Mouse (Mus musculus) common myeloid progenitor, adult 5-6 weeks (primary cell): ENCODE results near the gene Dock4. TPM values are rescaled to one million over a fixed set of nuclear protein-coding genes. Genes with fewer than 3 reads are reported as not detected.

Experiments used
- ATAC-seq: replicated peaks from 2 replicates; pipeline ENCODE4 v1.8.0; 2016; ENCODE audit warnings: low read depth, mild to moderate bottlenecking, moderate TSS enrichment, inconsistent platforms; ENCODE audit not compliant: poor library complexity, severe bottlenecking
- total RNA-seq: library from RNA; stranded (forward); fragments of 200-1000, 187-1606 nt; gene quantifications from 2 replicates; pipeline ENCODE4 v1.2.3, GENCODE M21; 2017

Gene Dock4
- total RNA-seq, 1 experiment from 2014 or later = 1.1 TPM

DNA sequence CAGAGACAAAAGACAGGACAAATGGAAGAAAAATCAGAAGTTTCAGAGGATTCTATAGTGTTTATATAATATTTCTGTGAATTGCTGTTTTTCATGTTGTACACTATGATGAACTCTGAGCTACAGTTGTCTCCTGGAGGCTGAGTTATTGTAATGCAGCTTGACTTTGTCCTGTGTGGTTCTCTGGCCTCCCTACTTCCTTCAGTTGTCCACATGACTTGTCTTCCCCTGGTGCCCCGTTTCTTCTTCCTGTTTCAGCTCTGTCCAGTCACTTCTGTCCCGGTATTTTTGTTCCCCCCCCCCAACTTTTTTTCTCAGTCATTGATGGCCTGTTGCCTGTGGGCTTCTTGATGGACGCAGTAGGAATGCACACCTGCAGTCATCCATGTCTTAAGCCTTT is 112.8 kb downstream of the Dock4 start:
- peak; percentile 74 for ATAC-seq

DNA sequence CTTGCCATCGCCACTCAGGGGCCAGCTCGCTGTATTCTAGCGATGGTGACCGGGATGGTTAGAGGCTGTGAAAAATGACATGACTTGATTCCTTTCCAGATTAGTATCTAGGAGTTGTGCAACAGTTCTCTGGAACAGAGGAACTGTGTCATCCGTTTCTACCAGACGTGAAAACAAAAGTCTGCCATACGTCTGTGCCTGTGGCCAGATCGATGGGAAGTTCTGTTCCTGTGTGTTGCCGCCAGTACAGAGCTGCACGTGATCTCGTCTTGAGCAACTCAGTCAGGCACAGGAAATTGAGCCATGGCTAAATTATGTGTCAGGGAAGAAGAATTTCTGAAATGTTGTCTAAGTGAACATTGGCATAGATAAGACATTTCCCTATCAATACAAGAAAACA is 113.4 kb downstream of the Dock4 start:
- peak; percentile 98 for ATAC-seq

DNA sequence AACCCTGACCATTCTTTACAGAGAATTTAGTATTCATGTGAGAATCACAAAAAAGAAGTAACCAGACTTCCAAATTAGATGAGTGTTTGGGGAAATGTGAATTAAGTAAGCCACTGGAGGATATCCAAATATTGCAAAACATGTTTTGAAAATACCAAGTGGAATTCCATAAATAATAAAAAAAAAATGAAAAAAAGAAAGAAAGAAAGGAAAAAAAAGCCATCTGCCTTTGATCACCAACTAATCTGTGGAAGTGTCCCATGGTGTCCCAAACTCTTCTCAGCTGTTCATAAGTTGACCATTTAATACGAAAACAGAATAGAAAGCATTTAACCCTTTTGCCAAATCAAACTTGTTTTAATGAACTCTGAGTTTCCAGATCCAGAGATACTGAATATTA is 118.0 kb downstream of the Dock4 start:
- no peak for ATAC-seq

DNA sequence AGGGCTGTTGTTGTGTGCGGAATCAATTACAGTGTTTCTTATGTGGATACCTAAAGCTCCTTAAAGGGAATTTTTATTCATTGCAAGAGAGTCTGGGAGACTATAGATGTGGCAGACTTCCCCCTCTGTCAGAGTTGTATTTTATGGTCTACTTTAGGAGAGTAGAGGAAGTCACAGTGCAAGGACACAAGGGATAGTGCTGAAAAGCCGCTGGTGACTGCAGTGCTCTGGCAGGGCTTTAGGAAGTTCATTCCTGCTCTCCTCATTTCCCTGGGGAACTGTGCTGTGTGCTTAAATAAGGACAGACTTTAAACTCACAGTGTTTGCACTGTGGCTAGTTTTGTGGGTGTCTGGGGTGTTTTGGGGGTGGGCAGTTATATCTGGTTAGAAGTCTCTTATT is 118.5 kb downstream of the Dock4 start:
- 0 out of 2 replicates have a peak, but pooled peaks have one; percentile 36 for ATAC-seq

DNA sequence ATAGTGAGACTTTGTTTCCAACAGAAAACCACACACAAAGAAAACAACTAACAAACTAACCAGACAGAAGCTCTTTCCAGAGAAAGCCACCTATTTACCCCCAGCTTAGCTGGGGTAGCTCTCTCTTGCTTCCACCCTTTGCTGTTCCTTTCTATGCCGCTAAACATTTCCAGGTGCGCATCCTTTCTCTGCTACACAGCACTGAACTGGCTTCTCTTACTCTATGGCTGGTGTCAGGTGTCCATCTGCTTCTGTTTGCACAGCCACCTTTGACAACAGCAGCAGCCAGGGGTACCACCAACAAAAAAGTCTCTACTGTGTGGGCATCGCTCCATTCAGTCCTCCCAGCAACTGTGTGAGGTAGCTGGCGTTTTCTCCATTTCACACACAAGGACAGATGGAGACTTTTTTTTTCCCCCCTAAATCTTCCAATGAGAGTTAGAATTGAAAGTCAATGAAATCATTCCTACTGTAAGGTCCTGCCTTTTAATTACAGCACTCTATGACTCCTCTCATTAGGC is 122.7 kb downstream of the Dock4 start:
- ATAC-seq = no peak

DNA sequence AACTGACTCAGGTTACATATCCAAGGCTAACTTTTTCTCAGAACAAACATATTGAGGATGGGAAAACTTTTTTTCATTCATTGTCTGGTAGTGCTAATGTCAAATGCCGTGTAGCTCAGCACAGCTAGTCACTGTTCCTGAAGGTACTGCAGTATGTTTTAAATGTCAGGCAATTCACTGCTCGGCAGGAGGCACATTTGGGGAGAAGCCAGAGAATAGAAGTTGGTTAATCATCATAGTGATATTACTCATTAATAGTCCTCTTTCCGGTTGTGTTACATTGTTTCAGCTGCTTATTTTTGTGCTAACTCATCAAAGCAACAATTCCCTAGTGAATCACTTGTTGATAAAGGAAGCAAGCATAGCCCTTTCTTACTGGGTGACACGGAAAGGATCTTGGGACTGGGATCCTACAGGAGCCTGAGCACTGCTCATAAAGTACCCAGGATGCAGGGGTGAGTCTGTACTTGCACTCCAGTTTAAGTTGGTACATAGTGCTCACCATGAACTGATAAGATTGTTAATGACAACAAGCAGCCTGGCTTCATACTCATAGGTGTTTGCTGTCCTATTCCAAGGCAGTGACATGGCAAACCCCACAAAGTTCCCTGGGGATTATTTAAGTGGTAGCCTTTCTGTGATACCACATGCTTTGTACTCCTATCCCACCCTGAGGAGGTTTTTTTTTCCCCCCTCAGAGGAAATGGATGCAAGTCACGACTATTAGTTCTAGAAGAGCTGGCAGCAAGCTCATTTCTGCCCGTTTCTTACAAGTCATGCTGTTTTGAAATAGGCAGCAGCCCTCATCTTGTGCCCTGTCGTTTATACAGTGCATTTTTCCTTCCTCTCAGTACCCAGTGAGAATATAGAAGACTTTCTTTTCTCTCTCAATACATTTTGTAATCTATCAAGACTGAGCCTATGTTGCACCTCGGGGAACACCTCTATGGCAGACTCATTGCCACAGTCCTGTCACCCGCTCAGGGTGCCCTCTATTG is 123.5 kb downstream of the Dock4 start:
- ATAC-seq = no peak

DNA sequence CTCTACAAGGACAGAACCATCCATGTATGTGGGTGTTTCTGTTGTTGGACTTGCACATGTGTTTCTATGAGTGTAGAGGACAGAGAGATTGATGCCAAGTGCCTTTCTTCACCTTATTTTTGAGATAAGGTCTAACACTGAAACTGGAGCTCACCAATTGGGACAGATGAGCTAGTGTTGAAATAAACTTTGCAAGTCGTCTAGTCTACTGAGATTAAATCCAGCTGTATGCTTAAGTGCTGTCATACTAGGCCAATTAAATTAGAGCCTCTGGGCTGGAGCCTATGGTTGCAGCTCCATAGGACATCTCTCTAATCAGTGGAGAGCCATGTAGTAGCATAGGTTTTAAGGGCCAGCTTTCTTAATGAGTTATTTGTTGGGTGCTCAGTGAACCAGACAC is 124.5 kb downstream of the Dock4 start:
- ATAC-seq = no peak

DNA sequence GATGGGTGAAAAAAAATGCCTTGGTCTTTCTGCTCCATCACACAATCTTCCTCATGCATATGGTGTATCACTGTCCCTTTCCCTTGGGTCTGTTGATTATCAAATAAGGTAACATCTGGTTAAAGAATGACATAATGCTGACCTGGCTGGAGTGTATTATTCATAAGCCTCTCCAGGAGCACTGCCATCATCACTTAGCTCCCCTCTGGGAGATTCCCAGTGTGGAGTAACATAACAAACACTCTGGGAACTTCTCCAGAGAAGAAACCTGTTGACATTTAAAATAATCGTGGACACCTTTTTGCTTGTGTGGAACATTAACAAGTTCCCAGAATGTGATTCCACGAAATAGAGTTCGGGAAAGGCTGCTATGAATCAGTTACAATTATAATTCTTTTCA is 128.3 kb downstream of the Dock4 start:
- ATAC-seq = no peak

DNA sequence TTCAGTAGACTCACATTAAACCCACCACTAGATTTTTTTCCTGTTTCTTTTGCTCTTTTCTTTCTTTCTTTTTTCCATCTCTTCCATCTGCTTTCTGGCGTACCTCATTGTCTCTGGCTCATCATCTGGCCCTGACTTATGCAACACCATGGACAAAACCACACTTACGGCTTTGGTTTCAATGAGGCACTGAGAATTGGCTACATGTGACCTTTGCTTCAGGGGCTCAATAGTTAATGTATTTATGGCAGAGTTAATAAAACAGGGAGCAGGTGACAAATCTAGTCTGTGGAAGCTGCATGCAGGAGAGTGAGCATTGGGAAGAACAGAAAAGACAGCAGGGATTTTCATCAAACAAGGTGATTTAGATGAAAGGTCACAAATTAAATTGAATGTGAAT is 131.0 kb downstream of the Dock4 start:
- ATAC-seq = no peak

DNA sequence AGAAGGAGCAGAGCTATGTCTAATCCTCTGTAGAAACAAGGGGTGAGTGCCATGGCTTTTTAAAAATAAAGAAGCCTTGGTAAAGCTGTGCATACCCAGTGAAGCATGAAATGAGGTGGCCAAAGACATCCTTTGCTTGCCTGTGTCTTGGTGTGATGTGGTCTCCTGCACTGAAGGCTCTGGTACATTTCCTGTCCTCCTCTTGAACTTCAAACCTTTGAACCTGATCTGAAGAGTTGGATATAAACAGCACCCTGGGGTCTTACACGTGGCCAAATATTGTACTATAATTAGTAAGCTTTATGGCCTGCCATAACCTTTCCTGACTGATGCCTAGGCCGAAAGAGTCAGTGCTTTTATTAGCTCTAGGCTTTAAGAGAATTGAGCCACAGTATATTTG is 134.6 kb downstream of the Dock4 start:
- no peak for ATAC-seq

DNA sequence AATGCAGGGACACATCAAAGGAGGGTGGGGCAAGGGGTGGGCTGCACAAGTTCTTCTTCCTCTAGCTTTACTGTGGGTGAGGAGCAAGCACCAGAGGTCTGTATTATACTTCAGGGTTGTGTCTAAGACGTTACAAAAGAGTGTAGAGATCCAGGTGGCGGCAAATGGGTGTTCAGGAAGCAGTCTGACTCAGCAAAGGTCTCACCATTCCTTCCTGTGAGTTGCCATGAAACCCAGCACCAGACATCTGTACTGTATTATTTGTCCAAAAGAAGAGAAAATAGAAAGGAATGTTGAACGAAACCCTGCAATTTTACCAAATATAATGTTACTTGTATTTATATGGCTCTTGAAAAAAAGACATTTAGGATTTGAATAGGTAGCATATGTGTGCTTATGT is 135.3 kb downstream of the Dock4 start:
- ATAC-seq = no peak

DNA sequence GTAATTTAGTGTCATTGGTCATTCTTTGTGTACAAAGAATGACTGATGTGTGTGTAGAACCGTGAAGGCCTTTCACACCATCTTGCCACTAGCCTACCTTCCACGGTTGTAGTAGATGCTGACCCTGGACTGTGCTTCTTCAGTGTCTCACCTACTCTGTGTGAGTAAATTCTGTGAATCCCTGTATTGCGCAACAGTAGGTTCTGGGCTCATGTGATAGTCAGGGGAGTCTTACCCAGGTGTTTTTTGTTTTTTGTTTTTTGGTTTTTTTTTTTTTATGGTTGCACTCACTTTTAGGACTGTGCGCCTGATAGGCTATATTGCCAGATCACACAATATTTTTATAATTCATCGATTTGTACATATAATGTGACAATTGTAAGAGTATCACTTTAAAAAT is 136.3 kb downstream of the Dock4 start:
- no peak for ATAC-seq

DNA sequence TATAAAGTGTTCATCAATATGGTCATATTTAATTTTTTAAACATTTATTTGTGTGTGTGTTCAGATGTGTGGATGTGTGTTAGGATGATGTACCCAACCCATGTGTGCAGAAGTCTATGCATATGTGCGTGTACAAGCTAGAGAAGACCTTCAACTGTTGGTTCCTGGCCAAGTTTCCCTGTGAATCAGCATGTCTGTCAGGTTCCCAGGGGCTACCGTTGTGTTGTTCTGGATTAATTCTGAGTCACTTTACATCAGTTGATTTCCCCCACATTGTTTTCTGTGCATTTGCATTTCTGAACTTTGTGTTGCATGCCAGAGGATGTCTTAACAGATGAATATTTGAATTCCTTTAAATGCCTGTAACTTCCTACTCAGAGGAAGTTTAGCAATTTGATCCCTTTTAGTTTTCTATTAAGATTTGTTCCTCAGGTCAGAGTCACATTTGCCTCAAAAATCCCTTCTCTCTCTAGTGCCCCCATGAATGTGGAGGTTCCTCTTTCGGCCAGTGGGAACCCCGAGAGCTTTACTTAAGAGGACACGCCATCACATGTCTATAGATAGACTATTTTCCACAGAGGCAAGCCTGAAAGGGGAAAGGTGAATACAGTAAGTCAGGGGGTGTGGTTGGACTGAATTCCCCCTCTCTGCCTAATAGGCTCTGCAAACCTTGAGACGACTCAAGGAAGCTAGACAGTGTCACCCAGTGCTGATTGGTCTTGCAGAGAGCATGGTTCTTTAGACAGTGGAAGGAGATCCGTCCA is 139.0 kb downstream of the Dock4 start:
- peak; percentile 63 for ATAC-seq

DNA sequence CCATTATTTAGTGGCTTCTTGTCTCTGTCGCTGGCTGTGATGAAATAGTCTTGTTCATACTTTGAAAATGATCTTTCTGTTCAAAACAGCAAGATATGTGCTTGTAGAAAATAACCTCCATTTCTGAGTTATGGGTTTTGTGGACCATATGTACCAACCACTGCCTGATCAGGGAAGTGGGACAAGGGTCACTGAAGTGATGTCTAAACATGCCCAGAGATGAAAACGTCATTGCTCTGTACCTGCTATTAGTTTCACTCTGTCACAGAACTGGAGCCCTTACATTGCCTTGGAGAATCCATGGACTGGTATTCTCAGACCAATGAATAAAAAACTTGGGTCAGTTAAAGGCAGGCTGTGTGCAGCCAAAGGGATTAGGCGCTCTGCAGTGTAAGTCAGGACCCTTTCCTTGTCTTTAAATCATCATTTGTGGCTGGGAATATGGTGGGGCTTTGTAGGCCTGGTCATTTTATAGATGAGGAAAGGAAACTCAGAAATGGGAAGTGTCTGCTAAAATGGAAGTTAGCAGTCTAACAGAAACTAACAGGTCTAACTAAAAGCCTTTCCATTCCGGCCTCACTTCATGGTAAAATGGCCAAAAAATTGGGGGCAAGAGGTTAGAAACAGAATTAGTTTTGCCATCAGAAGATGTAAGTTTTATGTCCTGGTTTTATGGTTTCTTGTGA is 139.8 kb downstream of the Dock4 start:
- ATAC-seq = peak; percentile 50; the same call in 1 of the 2 replicates

DNA sequence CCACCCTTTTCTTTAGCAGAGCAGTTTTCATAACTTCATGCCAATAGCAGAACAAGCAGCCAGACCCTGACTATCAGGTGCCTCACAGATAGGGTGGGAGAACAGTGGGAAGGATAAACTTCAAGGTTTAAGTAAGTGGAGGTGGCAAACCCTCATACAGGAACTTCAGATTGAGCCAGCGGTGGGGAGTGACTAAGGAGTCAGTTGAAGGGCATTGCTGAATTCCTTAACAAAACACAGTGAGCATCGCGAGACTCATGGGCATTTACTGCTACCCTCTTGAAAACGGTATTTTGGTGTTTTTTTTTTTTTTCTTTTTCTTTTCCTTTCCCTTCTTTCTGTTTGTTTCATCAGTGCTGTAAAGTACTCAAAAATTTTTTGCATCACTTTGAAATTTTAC is 148.4 kb downstream of the Dock4 start:
- ATAC-seq = no peak

DNA sequence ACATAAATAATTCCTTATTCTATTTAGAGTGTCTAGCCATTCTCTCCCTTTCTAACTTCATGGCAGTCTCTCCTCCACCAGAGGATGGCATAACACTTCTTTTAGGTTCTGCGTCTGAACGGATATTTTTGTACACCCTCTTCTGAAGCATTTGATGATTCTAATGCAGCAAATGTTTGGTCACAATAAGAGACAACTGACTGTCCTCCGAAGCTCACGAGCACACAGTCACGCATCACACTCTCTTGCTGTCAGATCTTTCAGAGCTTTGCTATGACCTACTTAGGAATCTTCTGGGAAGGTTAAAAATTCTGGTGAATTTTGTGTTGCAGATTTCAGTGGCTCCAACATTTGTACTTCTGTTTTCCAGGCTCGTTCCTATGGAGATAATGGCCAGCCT is 149.7 kb downstream of the Dock4 start:
- ATAC-seq = no peak

DNA sequence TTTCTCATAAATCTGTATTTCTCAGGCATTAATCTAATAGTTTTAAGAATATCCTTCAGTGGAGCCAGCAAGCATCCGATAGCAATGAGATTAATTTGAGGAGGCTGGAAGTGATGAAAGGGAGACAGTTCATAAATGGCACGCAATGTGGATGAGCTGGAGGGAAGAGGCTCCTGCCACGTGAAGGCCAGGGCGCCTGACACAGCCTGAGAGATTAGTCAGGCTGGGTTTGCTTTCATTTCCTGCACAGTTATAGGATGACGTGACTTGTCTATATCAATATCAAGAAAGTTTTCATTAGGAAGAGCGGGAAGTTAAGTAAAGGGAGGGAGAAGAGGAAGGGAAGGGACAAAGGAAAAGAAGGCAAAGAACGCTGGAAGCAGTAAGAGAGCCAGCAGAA is 150.3 kb downstream of the Dock4 start:
- no peak for ATAC-seq

DNA sequence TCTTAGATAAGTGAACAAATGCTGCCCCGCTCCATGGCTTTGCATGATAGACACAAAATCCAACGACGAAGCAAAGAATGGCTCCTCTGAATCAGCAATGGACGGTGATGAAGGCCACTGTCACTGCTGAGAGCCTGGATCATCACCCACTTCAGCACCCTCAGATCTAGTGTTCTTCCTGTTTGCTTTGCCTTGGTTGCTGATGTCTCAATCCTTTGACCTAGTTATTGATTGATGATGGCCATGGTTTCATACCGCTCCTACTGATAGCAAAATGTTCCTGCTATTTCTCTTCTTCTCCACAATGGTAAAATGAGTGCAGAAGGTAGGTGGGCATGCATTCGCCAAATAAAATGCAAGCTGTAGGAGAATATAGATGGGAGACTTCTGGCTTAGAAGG is 150.7 kb downstream of the Dock4 start:
- no peak for ATAC-seq

DNA sequence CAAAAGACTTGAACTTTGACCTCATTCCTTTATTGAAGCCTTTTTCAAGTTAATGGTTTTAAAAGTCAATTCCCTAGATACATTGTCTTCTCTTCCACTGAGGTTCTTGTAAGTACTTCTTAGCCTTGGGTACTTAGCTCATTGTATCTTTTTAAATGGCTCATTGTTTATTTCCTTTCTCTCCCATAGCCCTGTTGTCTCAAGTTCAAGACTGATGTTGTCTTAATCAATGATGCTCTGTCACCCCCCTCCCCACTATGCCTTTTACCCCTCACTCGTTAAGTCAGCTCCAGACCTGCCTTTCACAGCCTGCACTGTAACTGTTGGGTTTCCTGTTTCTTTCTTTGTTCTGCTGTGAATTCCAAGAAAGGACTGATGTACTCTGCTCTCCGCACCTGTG is 154.2 kb downstream of the Dock4 start:
- ATAC-seq = no peak

DNA sequence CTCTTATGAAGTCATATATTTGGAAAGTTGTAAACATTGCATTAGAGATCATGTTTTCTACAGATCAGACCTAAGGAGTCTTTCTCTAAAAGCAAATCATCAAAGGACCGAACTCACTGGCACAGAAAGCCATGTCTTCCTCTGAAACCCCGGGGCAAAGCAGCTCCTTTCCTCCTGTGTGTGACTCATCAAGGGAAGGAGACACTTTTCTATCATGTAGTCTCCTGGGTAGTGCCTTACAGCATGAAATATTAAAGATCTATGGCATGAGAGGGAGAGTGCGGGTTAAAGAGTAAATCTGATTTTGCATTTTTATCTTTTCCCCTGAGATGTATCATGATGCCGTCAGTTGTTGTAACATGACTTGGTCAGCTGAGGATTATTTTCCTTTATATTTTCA is 159.8 kb downstream of the Dock4 start:
- no peak for ATAC-seq
